Mouse (Mus musculus) midbrain, embryonic 16.5 days (tissue): ENCODE results near the gene Mfap3l. TPM values are rescaled to one million over a fixed set of nuclear protein-coding genes. Genes with fewer than 3 reads are reported as not detected.

ENCODE experiments used
- ATAC-seq: fragments of 200-750 bp; cut with Nextera tagmentation; 2 replicates; pipeline ENCODE4 v1.8.0; 2017; ENCODE audit warnings: moderate TSS enrichment
- H3K27ac ChIP-seq: fragments of 300-500 bp; sonication (generic); 2 replicates; pipeline ENCODE4 v1.5.1; 2014; ENCODE audit warnings: mild to moderate bottlenecking, low read length, mixed read lengths
- H3K27me3 ChIP-seq: fragments of 300-500 bp; sonication (generic); 2 replicates; pipeline ENCODE4 v1.6.1; 2014; ENCODE audit warnings: low read depth, low read length, mixed read lengths; ENCODE audit not compliant: control insufficient read depth, insufficient read depth
- H3K36me3 ChIP-seq: fragments of 300-500 bp; sonication (generic); 2 replicates; pipeline ENCODE4 v1.6.1; 2014; ENCODE audit warnings: mild to moderate bottlenecking, low read length, moderate library complexity, mixed read lengths; ENCODE audit not compliant: control insufficient read depth, insufficient read depth
- H3K4me1 ChIP-seq: fragments of 300-500 bp; sonication (generic); 2 replicates; pipeline ENCODE4 v1.6.1; 2014; ENCODE audit warnings: mild to moderate bottlenecking, low read length, mixed read lengths; ENCODE audit not compliant: control insufficient read depth, insufficient read depth
- H3K4me2 ChIP-seq: fragments of 300-500 bp; sonication (generic); 2 replicates; pipeline ENCODE4 v1.6.1; 2014; ENCODE audit warnings: mild to moderate bottlenecking, low read length, mixed read lengths
- H3K4me3 ChIP-seq: fragments of 300-500 bp; sonication (generic); 2 replicates; pipeline ENCODE4 v1.5.1; 2014; ENCODE audit warnings: low read depth, mild to moderate bottlenecking, low read length, moderate library complexity, mixed read lengths
- H3K9ac ChIP-seq: fragments of 300-500 bp; sonication (generic); 2 replicates; pipeline ENCODE4 v1.6.1; 2014; ENCODE audit warnings: low read depth, low read length, mixed read lengths
- H3K9me3 ChIP-seq: fragments of 300-500 bp; sonication (generic); replicated peaks from 2 replicates; pipeline ENCODE4 v1.6.1; 2014; ENCODE audit warnings: mild to moderate bottlenecking, low read length, mixed read lengths; ENCODE audit not compliant: control insufficient read depth, poor library complexity, severe bottlenecking
- WGBS: fragments of 180-500 bp; shearing (Covaris S2); extraction: QIAGEN DNeasy Blood & Tissue Kit; methylation state at CpG from one replicate; pipeline ENCODE4 v1.1.7; 2014; 5-methylcytosine and 5-hydroxymethylcytosine counted together
- polyA plus RNA-seq: library from polyadenylated mRNA; unstranded; fragments of >200 nt; fragmentation: Nextera tagmentation; extraction: Ambion mirVana; gene quantifications from 2 replicates; pipeline ENCODE4 v1.2.1, GENCODE M21; 2015

Gene Mfap3l
- polyA plus RNA-seq, 1 experiment from 2014 or later: 2.7 TPM

DNA sequence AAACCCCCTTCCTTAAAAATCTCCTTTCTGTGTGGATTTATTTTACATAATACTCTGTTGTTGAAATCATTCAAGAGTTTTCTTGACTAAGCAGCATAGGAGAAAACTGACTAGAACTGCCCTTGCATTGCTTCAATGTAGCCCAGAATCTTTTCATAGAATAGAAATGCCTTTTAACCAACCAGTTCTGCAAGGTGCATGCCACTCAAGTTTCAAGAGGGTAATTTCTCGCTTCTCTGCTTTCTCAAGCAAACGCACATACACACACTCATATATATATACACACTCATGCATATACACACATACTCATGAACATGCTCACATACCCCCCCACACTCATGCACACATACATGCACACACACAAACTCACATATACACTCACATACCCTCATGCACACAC lies 28.6 kb downstream of the Mfap3l start:
- Histone ChIP-seq H3K9me3 (no peaks in the 10 kb centered on the region), H3K4me3 (no peak overlapping the region), H3K4me1 (0 out of 2 replicates have a peak, but pooled peaks cover 2% of the 10 kb centered on the region), H3K27me3 (no peaks in the 10 kb centered on the region), H3K27ac (no peak overlapping the region), H3K36me3 (0 out of 2 replicates have a peak, but pooled peaks cover 3% of the 10 kb centered on the region), H3K4me2 (no peak overlapping the region), H3K9ac (no peak overlapping the region)
- no peak for ATAC-seq
- WGBS: 98% methylated on average over 2 of the region's 2 CpGs

DNA sequence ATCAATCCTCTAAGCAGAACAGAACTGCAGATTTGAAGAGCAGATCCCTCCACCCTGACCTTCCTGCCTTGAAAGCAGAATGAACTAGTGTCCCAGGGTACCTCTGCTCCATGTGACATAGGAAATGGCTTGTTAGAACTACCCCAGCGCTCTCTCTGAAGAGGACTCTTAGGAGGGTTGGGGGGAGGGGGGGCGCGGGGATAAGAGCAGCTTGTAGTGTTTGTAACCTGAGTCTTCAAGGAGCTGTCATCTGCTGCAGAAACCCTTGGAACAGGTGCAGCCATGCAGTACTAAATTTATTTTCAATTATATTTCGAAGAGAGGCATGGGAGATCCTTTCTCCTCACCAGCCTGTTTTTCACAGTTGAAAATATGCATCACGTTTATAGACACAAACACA lies 30.9 kb downstream of the Mfap3l start:
- no peaks in the 10 kb centered on the region for H3K9me3 ChIP-seq
- no peak overlapping the region for H3K4me3 ChIP-seq
- no peaks in the 10 kb centered on the region for H3K4me1 ChIP-seq
- H3K27ac ChIP-seq: no peak overlapping the region
- H3K4me2 ChIP-seq: no peak overlapping the region
- no peaks in the 10 kb centered on the region for H3K36me3 ChIP-seq
- peak; percentile 28; the same call in 1 of the 2 replicates for ATAC-seq
- 56% methylated on average over 5 of the region's 5 CpGs for WGBS
- H3K27me3 ChIP-seq: no peaks in the 10 kb centered on the region
- H3K9ac ChIP-seq: no peak overlapping the region

DNA sequence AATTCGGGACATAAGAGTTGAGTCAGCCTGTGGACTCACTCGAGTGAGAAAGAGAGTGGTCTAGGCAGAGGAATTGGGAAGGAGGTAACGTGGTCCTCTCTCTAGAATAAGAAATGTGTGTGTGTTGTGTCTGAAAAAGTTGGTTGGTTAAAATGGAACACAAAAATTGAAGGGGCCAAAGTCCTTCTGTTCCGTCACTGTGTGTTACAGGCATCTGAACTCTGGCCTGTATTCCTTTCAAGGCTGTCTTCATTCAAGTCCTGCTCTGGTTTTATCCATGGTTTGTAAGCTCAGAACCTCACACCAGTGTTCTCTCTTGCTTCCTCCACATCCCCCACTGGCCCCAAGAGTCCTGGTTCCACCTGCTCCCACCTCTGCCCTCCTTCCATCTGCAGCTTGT lies 33.2 kb downstream of the Mfap3l start:
- no peaks in the 10 kb centered on the region for H3K27me3 ChIP-seq
- no peak overlapping the region for H3K9ac ChIP-seq
- no peaks in the 10 kb centered on the region for H3K36me3 ChIP-seq
- WGBS: 85% methylated on average over 4 of the region's 4 CpGs
- no peak overlapping the region for H3K27ac ChIP-seq
- no peaks in the 10 kb centered on the region for H3K9me3 ChIP-seq
- no peak for ATAC-seq
- H3K4me1 ChIP-seq: no peaks in the 10 kb centered on the region
- no peak overlapping the region for H3K4me2 ChIP-seq
- H3K4me3 ChIP-seq: no peak overlapping the region

DNA sequence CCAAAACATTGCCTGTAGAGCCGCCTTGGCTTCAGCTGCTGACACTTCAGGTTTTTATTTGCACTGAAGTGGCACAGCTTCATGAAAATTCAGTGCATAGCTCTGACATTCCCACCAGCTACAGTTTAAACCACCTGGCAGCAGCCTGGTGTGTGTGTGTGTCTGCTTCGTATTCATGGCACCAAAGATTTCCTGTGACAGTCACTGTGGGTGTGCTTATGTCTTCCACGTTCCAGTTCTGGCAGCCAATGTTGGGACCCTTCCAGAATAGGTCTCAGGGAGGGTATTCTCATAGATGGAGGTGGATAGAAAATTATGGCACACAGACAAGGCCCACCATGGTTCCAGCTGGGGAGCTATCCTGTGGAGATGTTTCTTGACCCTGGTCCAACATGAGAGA lies 34.2 kb downstream of the Mfap3l start:
- H3K4me1 ChIP-seq: no peaks in the 10 kb centered on the region
- ATAC-seq: no peak
- no peak overlapping the region for H3K27ac ChIP-seq
- no peak overlapping the region for H3K9ac ChIP-seq
- H3K27me3 ChIP-seq: no peaks in the 10 kb centered on the region
- no peak overlapping the region for H3K4me2 ChIP-seq
- H3K4me3 ChIP-seq: no peak overlapping the region
- 0 out of 2 replicates have a peak, but pooled peaks cover 5% of the 10 kb centered on the region for H3K36me3 ChIP-seq
- no peaks in the 10 kb centered on the region for H3K9me3 ChIP-seq
- 62% methylated on average over 3 of the region's 3 CpGs for WGBS

DNA sequence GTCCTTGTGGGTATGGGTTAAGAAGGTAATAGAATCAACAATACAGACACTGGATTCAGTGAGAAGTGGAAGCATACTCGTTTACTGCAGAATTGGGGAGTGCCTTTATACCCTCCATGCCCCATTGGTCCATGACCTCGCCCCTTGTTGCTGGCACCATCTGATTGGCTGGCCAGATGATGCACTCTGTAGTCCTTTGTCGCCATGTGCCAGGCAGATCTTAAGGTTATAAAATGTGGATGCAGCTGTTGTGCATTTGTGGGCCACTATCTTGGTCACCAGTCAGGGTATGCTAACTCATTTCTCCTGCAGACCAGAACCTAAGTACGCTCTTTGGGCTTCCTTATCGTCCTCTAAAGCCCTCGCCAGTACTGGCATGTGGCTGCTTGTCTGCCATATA lies 46.0 kb downstream of the Mfap3l start:
- no peaks in the 10 kb centered on the region for H3K36me3 ChIP-seq
- H3K4me1 ChIP-seq: no peaks in the 10 kb centered on the region
- H3K27ac ChIP-seq: no peak overlapping the region
- ATAC-seq: no peak
- H3K4me2 ChIP-seq: no peak overlapping the region
- no peaks in the 10 kb centered on the region for H3K27me3 ChIP-seq
- no peak overlapping the region for H3K4me3 ChIP-seq
- H3K9ac ChIP-seq: no peak overlapping the region
- 84% methylated on average over 6 of the region's 6 CpGs for WGBS
- H3K9me3 ChIP-seq: no peaks in the 10 kb centered on the region

DNA sequence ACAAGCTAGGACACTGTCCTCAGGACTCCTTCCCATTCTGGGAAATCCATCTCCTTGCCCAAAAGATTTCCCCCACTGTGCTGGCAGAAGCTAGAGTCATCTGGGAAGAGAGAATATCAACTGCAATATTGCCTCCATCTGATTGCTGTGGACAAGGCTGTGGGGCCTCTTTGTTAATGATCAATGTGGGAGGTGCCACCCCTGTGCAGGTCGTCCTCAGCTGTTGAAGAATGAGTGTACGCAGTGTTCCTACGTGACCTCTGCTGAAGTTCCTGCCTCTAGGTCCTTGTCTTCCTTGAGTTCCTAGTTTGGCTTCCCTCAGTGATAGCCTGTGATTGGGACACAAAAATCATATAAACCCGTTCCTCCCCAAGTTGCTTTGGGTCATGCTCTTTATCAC lies 49.2 kb downstream of the Mfap3l start:
- Histone ChIP-seq H3K27ac (no peak overlapping the region), H3K4me2 (no peak overlapping the region), H3K27me3 (no peaks in the 10 kb centered on the region), H3K4me1 (no peaks in the 10 kb centered on the region), H3K9ac (no peak overlapping the region), H3K4me3 (no peak overlapping the region), H3K9me3 (no peaks in the 10 kb centered on the region), H3K36me3 (no peaks in the 10 kb centered on the region)
- WGBS: 88% methylated on average over 4 of the region's 4 CpGs
- no peak for ATAC-seq

DNA sequence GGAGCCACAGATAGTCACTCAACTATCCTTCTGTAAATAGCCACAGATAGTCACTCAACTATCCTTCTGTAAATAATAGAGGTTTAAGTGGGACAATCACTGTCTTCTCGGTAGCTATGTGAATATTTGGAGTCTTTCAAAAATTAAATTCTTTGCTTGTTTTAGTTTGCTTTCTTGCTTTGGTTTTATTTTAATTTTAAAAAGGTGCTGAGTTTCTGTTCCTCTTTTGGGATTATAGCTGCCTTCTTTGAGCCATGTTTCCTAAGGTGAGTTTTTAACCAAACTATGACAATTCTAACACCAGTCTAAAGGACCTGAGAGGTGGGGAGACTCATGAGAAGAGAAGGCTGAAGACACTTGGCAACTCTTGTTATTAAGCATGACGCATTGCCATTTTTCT lies 49.7 kb downstream of the Mfap3l start:
- Histone ChIP-seq H3K4me1 (no peaks in the 10 kb centered on the region), H3K4me3 (no peak overlapping the region), H3K4me2 (no peak overlapping the region), H3K9ac (no peak overlapping the region), H3K9me3 (no peaks in the 10 kb centered on the region), H3K27ac (no peak overlapping the region), H3K36me3 (no peaks in the 10 kb centered on the region), H3K27me3 (no peaks in the 10 kb centered on the region)
- 93% methylated on average over 2 of the region's 2 CpGs for WGBS
- ATAC-seq: no peak

DNA sequence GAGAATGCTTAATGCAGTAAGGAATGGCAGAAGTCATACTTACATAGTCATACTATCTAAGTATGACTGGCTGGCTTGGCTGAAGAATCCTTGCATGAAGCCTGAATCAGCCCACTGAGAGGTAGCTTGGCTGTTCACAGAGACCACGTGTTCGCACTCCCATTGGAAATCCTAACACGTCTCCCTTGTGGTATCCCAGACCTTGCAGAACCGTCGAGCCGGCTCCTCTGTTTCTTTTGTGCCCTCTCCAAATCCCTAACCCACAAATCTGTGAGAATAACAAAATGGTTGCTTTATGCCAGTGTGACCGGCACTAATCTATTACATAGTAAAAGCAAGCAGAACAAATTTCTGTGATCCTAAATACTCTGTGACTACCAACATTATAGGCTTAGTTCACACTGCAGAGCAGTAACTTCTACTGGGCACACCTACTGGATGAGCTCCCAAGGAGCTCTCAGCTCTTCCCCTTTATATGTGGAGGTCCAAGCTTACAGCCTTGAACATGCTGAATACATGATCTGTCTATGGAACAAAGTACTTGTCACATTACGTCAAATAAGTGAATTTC lies 79.0 kb downstream of the Mfap3l start:
- no peaks in the 10 kb centered on the region for H3K36me3 ChIP-seq
- 50% methylated on average over 8 of the region's 8 CpGs for WGBS
- no peaks in the 10 kb centered on the region for H3K9me3 ChIP-seq
- no peak overlapping the region for H3K4me2 ChIP-seq
- H3K4me1 ChIP-seq: no peaks in the 10 kb centered on the region
- no peak overlapping the region for H3K4me3 ChIP-seq
- H3K9ac ChIP-seq: no peak overlapping the region
- H3K27me3 ChIP-seq: no peaks in the 10 kb centered on the region
- peak; percentile 91 for ATAC-seq
- no peak overlapping the region for H3K27ac ChIP-seq

DNA sequence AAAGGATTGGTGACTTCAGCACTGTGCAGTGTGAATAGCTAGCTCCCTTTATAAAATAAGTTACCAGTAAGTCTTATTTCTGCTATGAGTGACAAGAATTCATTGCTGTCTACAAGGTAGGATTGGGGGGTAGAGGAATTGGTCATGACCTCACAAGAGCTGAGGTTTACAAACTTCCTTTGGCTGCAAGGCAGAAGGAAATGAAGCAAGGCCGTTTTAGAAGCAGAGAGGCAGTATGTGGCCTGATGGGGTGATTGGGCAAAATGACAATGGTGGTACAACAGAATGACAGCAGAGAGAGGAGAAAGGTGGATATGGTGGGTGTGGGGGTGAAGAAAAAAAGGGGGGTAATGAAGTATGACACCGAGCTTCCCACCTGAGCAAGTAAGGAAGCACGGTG lies 82.1 kb downstream of the Mfap3l start:
- H3K36me3 ChIP-seq: no peaks in the 10 kb centered on the region
- no peaks in the 10 kb centered on the region for H3K27me3 ChIP-seq
- no peak overlapping the region for H3K4me3 ChIP-seq
- 95% methylated on average over 3 of the region's 3 CpGs for WGBS
- H3K9me3 ChIP-seq: no peaks in the 10 kb centered on the region
- no peak overlapping the region for H3K27ac ChIP-seq
- no peaks in the 10 kb centered on the region; the same call in 1 of the 2 replicates for H3K4me1 ChIP-seq
- ATAC-seq: no peak
- no peak overlapping the region for H3K9ac ChIP-seq
- H3K4me2 ChIP-seq: no peak overlapping the region
